Mouse (Mus musculus) bone marrow, adult 2 months (tissue): Measurements from ENCODE around the gene Tmem117. TPM values are rescaled to one million over a fixed set of nuclear protein-coding genes. Genes with fewer than 3 reads are reported as not detected.

Source experiments
- H3K27ac ChIP-seq: fragments of 200-500 bp; 2 replicates; pipeline ENCODE4 v1.5.1; 2012; ENCODE audit warnings: low read depth, mild to moderate bottlenecking, control low read depth, inconsistent platforms, low read length; ENCODE audit not compliant: control insufficient read depth, poor library complexity, insufficient read depth
- H3K4me1 ChIP-seq: fragments of 200-500 bp; 2 replicates; pipeline ENCODE4 v1.6.1; 2011; ENCODE audit warnings: low read length; ENCODE audit not compliant: control insufficient read depth, insufficient read depth
- H3K4me3 ChIP-seq: fragments of 200-500 bp; replicated peaks from 2 replicates; pipeline ENCODE3; 2011; ENCODE audit warnings: mild to moderate bottlenecking, low read depth, low read length, control low read depth; ENCODE audit not compliant: control insufficient read depth
- CTCF ChIP-seq: fragments of 200-500 bp; IDR thresholded peaks from 2 replicates; pipeline ENCODE4 v1.5.1; 2011; ENCODE audit warnings: low read length, control low read depth; ENCODE audit not compliant: control insufficient read depth, insufficient read depth
- POLR2A ChIP-seq: fragments of 200-500 bp; IDR thresholded peaks from 2 replicates; pipeline ENCODE4 v1.6.1; 2011; ENCODE audit warnings: low read depth, mild to moderate bottlenecking, control low read depth, low read length, borderline replicate concordance; ENCODE audit not compliant: control insufficient read depth
- WGBS: fragments of 180-500 bp; shearing (Covaris S2); methylation state at CpG from one replicate; pipeline ENCODE4 v1.1.7; 2018; 5-methylcytosine and 5-hydroxymethylcytosine counted together
- polyA plus RNA-seq: library from polyadenylated mRNA; stranded (reverse); fragments of >200 nt; gene quantifications from 2 replicates; pipeline ENCODE4 v1.2.4, GENCODE M21; 2011; ENCODE audit warnings: low replicate concordance; ENCODE audit not compliant: missing spikeins, insufficient read depth, insufficient read length

Gene Tmem117
- polyA plus RNA-seq, 1 experiment: 2.0 TPM

DNA sequence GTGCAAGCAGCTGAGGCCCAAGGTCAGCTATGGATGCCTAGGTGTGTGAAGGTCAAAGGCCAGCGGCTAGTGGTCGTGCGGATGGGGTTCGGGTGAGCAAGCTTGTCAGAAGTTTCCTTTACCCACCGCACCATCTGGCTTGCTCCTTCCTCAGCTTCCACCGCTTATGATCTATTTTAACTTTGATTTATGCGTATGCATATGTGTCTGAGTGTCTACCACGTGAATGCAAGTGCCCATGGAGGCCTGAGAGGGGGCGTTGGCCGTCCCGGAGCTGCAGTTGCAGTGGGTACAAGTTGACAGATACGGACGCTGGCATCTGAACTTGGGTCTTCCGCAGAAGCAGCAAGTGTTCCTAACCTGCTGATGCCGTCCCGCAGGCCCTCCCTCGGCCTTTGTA, 173.8 kb downstream of the Tmem117 start:
- TF ChIP-seq POLR2A (no peak), CTCF (no peak)
- H3K4me3 ChIP-seq: no peak overlapping the region
- H3K27ac ChIP-seq: no peak overlapping the region
- WGBS: 79% methylated on average over 17 of the region's 17 CpGs
- H3K4me1 ChIP-seq: no peaks in the 10 kb centered on the region; the same call in 1 of the 2 replicates

DNA sequence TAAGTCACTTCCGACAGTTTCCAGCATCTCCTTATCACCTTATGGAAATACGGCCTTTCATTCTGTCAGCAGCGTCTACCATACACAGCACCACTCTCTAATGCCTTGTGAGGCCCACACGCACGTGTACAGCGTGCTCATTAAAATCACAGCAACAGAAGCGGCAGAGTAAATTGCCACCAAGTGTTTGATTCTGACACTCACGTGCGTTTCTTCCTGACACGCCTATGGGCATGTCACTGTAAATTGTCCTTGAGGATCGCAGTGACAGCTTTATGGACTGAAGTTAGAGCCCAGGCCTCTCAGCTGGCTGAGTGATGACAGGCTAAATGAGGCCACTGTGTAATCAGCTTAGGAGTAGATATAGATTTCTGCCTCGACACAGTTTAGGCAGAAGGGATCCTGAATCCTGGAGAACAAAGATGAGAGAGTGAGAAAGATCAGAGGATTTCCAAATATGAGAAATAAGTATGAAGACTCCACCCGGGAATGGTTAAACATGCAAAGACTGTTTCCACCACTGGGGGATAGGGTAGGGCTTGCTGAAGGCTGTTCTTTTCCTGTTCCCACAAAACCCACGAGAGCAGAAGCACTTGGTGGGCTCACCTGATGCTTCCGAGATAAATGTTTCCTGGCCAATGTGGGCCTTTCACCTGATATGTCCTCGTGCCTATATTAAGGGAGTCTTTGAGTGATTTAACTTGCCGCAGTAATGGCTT, 174.8 kb downstream of the Tmem117 start:
- TF ChIP-seq CTCF (no peak), POLR2A (no peak)
- no peak overlapping the region for H3K4me3 ChIP-seq
- no peaks in the 10 kb centered on the region; the same call in 1 of the 2 replicates for H3K4me1 ChIP-seq
- no peak overlapping the region for H3K27ac ChIP-seq
- 49% methylated on average over 17 of the region's 17 CpGs for WGBS

DNA sequence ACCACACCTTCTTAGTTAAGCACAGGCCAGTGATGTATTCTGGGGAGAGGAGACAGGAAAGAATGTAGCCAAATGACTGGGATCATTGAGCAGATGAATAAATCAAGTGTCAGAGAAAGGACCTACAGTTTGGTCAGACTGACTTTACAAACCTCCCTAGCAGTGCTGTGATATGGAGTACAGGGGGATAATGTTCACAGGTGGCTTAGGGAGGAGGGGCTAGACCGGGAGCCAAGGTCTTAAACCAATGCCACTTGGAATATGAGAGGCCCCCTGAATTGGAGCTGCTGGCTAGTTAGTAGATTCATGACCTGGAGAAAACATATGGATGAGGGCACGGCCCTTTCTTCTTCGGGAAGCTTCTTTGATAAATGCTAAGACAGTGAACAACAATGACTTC, 177.0 kb downstream of the Tmem117 start:
- H3K27ac ChIP-seq: no peak overlapping the region
- no peaks in the 10 kb centered on the region for H3K4me1 ChIP-seq
- 68% methylated on average over 3 of the region's 3 CpGs for WGBS
- no peak for TF ChIP-seq POLR2A
- no peak for TF ChIP-seq CTCF
- H3K4me3 ChIP-seq: no peak overlapping the region

DNA sequence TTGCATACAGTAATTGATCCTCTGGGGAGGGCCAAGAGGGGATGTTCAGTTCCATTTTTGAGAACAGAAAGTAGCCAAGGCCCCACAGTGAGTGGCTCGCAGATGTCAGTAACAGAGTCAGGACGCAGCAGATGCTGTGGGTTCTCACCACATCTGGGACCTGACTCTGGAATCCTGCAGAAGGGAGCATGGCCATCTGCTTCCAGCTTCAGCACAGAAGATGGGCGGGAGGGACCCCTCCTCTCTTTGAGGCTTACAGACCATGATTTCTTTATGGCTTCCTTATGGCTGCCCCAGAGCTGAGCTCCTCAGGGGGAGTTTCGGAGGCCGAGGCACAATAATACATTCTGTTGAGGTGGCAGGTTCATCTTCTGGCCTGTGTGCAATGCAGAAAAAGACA, 182.5 kb downstream of the Tmem117 start:
- H3K4me1 ChIP-seq: no peaks in the 10 kb centered on the region
- TF ChIP-seq POLR2A (no peak), CTCF (no peak)
- H3K4me3 ChIP-seq: no peak overlapping the region
- H3K27ac ChIP-seq: no peak overlapping the region
- WGBS: 60% methylated on average over 5 of the region's 5 CpGs

DNA sequence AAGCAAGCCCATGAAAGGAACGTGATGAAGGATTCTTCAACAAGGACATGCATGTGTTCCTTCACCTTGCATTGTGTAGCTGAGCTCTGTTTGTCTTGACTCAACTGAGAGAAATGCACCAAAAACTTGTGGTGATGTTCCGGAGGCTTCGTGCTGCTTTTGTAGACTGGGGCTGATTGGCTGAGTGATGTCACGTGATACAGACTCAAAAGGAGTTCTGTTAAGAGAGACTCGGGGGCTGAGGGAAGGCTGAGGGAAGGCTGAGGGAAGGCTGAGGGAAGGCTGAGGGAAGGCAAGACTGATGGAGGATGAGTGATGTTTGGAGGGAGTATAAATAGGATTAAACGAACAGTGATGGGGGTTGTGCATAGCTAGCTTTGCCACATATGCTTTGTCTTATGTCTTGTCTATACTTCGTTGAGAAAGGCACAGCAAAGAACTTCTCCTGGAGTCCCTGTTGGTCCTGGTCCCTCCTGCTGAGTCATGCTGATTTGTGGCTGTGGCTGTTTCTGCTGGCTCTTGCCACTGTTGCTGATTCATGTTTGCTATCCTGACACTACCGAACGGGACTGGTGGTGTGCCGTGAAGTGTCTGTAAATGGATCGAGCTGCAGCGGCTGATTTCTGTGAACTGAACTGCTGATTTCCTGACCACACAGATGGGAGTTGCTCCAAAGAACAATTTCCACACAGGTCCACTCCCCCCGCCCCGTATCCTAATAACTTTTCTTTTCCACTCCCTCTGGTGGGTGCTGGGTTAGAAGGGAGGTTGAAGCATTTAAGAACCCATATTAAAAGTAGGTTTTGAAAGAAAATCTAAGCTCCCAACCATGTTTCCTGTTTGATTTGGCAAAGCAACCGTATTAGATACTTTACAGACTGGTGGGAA, 185.4 kb downstream of the Tmem117 start:
- H3K4me3 ChIP-seq: no peak overlapping the region
- no peak overlapping the region for H3K27ac ChIP-seq
- WGBS: 78% methylated on average over 15 of the region's 15 CpGs
- H3K4me1 ChIP-seq: no peaks in the 10 kb centered on the region
- TF ChIP-seq POLR2A (no peak), CTCF (no peak)

- no peak for TF ChIP-seq POLR2A
- no peak for TF ChIP-seq CTCF
- Histone ChIP-seq H3K4me1 (no peaks in the 10 kb centered on the region), H3K4me3 (no peak overlapping the region), H3K27ac (no peak overlapping the region)
- WGBS: 77% methylated on average over 3 of the region's 3 CpGs
These were observed 206.6 kb downstream of the Tmem117 start for GRCm38 (mm10) chr15:94835634-94836033.

GRCm38 (mm10) chr15:94838646-94839045, 209.6 kb downstream of the Tmem117 start:
- no peak for TF ChIP-seq CTCF
- TF ChIP-seq POLR2A: no peak
- 79% methylated on average over 4 of the region's 4 CpGs for WGBS
- Histone ChIP-seq H3K4me3 (no peak overlapping the region), H3K27ac (no peak overlapping the region), H3K4me1 (no peaks in the 10 kb centered on the region)

GRCm38 (mm10) chr15:94847501-94847900, 218.5 kb downstream of the Tmem117 start:
- H3K27ac ChIP-seq: no peak overlapping the region
- no peaks in the 10 kb centered on the region for H3K4me1 ChIP-seq
- WGBS: 61% methylated on average over 2 of the region's 2 CpGs
- H3K4me3 ChIP-seq: no peak overlapping the region
- no peak for TF ChIP-seq CTCF
- TF ChIP-seq POLR2A: no peak
